Comparison of ENCODE assay signal across 8 mouse cellular contexts in the genomic region with DNA sequence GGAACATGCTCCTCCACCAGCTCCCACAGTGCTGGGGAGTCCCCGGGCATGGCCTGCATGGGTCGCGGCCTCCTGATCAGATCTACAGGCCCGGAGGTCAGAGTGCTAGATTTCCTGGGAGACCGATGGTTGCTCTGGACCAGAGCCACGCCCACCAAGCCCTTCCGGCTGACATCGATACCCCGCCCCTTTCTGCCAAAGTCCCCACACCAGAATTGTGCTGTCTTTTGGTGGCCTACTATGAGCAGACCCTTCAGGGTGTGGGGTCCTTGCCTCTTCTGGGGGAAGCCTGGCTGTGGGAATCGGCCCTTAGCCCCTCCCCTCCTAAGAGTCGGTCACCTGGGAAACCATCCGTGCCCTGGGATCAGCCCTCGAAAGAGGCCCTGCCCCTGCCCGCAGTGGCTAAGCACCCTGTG. TPM values are rescaled to one million over a fixed set of nuclear protein-coding genes. Genes with fewer than 3 reads are reported as not detected.
DNase-seq lines count a peak whose midpoint lies in the region; ATAC-seq and TF ChIP-seq lines count a peak whose summit lies in the region.

A gene (minus strand): TSS at position 87 of the 416 bp plus-strand sequence.

- no peak within 1 kb of the TSS for H3ac ChIP-seq in myocyte (ENCODE audit: control insufficient read depth, insufficient read length)

- no peaks in the 10 kb centered on the region for H3K9me3 ChIP-seq in forebrain, embryonic 16.5 days (ENCODE audit: control insufficient read depth, low read length)
- H3K9me3 ChIP-seq in limb, embryonic 11.5 days (ENCODE audit: control insufficient read depth, low read length) = no peaks in the 10 kb centered on the region

- no peak within 1 kb of the TSS for H3K4me3 ChIP-seq in forebrain, embryonic 16.5 days (replicated peaks; ENCODE audit: low read length)
- no peak within 1 kb of the TSS for H3K4me3 ChIP-seq in limb, embryonic 11.5 days (ENCODE audit: low read depth, low read length)
- H3K4me3 ChIP-seq in myocyte = no peak within 1 kb of the TSS

- TF ChIP-seq POLR2A in myocyte (IDR thresholded peaks at IDR 0.05; ENCODE audit: insufficient read length, low read depth) = no peak

- no peaks in the 10 kb centered on the region for H3K27me3 ChIP-seq in forebrain, embryonic 16.5 days (replicated peaks; ENCODE audit: control insufficient read depth, insufficient read depth, low read length)
- H3K27me3 ChIP-seq in limb, embryonic 11.5 days (ENCODE audit: control insufficient read depth, insufficient read depth, low read length) = no peaks in the 10 kb centered on the region
- no peaks in the 10 kb centered on the region for H3K27me3 ChIP-seq in myocyte (ENCODE audit: control insufficient read depth, insufficient read depth, insufficient read length)

- H3K9ac ChIP-seq in forebrain, embryonic 16.5 days (replicated peaks; ENCODE audit: low read depth, low read length) = no peak within 1 kb of the TSS
- H3K9ac ChIP-seq in limb, embryonic 11.5 days (ENCODE audit: low read length) = peak within 1 kb of the TSS; percentile 40; the same call in 1 of the 2 replicates

- 0 out of 2 replicates have a peak, but pooled peaks cover 2% of the 10 kb centered on the region for H3K4me1 ChIP-seq in forebrain, embryonic 16.5 days (replicated peaks; ENCODE audit: control insufficient read depth, insufficient read depth, low read length)
- 0 out of 2 replicates have a peak, but pooled peaks cover 8% of the 10 kb centered on the region for H3K4me1 ChIP-seq in limb, embryonic 11.5 days (ENCODE audit: control insufficient read depth, insufficient read depth, low read length)

- no peak within 1 kb of the TSS for H3K27ac ChIP-seq in forebrain, embryonic 16.5 days (ENCODE audit: low read length)
- no peak within 1 kb of the TSS for H3K27ac ChIP-seq in limb, embryonic 11.5 days (replicated peaks; ENCODE audit: low read depth, low read length)

- 6% methylated on average over 14 of the region's 14 CpGs for WGBS in forebrain, embryonic 16.5 days
- WGBS in limb, embryonic 11.5 days = 9% methylated on average over 14 of the region's 14 CpGs

- H3K36me3 ChIP-seq in forebrain, embryonic 16.5 days (ENCODE audit: control insufficient read depth, insufficient read depth) = peaks cover 26% of the 10 kb centered on the region
- H3K36me3 ChIP-seq in limb, embryonic 11.5 days (ENCODE audit: control insufficient read depth, insufficient read depth, low read length) = peaks cover 7% of the 10 kb centered on the region; the same call in 1 of the 2 replicates
- H3K36me3 ChIP-seq in myocyte (ENCODE audit: control insufficient read depth, insufficient read depth) = peaks cover 12% of the 10 kb centered on the region

- H3K4me2 ChIP-seq in forebrain, embryonic 16.5 days (ENCODE audit: low read length) = peak within 1 kb of the TSS; percentile 18; the same call in 1 of the 2 replicates
- H3K4me2 ChIP-seq in limb, embryonic 11.5 days (ENCODE audit: low read depth, severe bottlenecking) = peak within 1 kb of the TSS; percentile 36
- H3K4me2 ChIP-seq in myocyte (ENCODE audit: low read depth) = no peak within 1 kb of the TSS

- DNase-seq in adrenal gland, postnatal 14 days = peak; percentile 51
- DNase-seq in adrenal gland, postnatal 4 days (ENCODE audit: low spot score in 2 of 2) = no peak
- peak; percentile 43 for DNase-seq in limb, embryonic 11.5 days (ENCODE audit: low spot score)
- no peak for DNase-seq in urinary bladder, postnatal 14 days (ENCODE audit: low spot score)
- no peak for DNase-seq in right cerebral cortex, postnatal 14 days
- no peak for DNase-seq in urinary bladder, postnatal 36 days (ENCODE audit: low spot score in 2 of 2)

- H3K79me2 ChIP-seq in myocyte (ENCODE audit: control insufficient read depth, insufficient read depth) = no peaks in the 10 kb centered on the region

- ATAC-seq in forebrain, embryonic 16.5 days = no peak
- ATAC-seq in limb, embryonic 11.5 days (ENCODE audit: insufficient number of reproducible peaks, low FRiP score, low TSS enrichment, low read depth) = peak; percentile 31; the same call in 1 of the 2 replicates

TF ChIP-seq in myocyte, 11 proteins besides CTCF, POLR2A, EP300 and RAD21:
- TF ChIP-seq POLR2AphosphoS2 (IDR thresholded peaks at IDR 0.05; ENCODE audit: insufficient read length, low read depth) (peak; percentile 67), SRF (IDR thresholded peaks at IDR 0.05; ENCODE audit: control insufficient read depth, insufficient read length, low read depth) (no peak)

RNA-seq across cellular contexts. Expression of the gene that starts here (rescaled TPM):
- total RNA-seq in adrenal gland, postnatal 14 days (2021) = 0.71 and 0.78 TPM in 2 replicates
- 1 to 10 TPM in 1 of 2 experiments, under 1 TPM in 1; 0.96 to 1.4 TPM for total RNA-seq in adrenal gland, postnatal 4 days (2021)
- 2.0 and 2.4 TPM in 2 replicates for polyA plus RNA-seq in forebrain, embryonic 16.5 days (2015; fragmentation: Nextera tagmentation; extraction: Ambion mirVana)
- polyA plus RNA-seq in limb, embryonic 11.5 days (2014; fragmentation: Nextera tagmentation; extraction: Ambion mirVana) = 1.0 and 1.6 TPM in 2 replicates
- polyA plus RNA-seq in myocyte (2012; fragmentation: generic; extraction: Trizol) = 1.8 TPM

Comparison
In these comparisons a context has a peak if more than half of its experiments do, and no peak if none do; other contexts are left out.
1. Peak in DNase-seq in adrenal gland, postnatal 14 days; RNA of the gene not detected or under 1 TPM.